Mouse (Mus musculus) lung, embryonic 15.5 days (tissue): ENCODE measurements at regions not wholly inside any gene's neighbourhood (a gene's known extent, or its start where the extent isn't known, plus 50 kb on each side); places are given as distances from the start of the nearest gene placed in this dataset.

Experiments
- ATAC-seq: fragments of 200-750 bp; cut with Nextera tagmentation; 2 replicates; pipeline ENCODE4 v1.8.0; 2017; ENCODE audit warnings: moderate number of reproducible peaks, borderline replicate concordance; ENCODE audit not compliant: low FRiP score, low TSS enrichment; ENCODE audit errors: extremely low read depth
- H3K27ac ChIP-seq: fragments of 300-500 bp; sonication (generic); 2 replicates; pipeline ENCODE4 v1.5.1; 2015; ENCODE audit warnings: moderate library complexity, mild to moderate bottlenecking, inconsistent platforms
- H3K27me3 ChIP-seq: fragments of 300-500 bp; sonication (generic); 2 replicates; pipeline ENCODE4 v1.6.1; 2015; ENCODE audit warnings: inconsistent platforms
- H3K36me3 ChIP-seq: fragments of 300-500 bp; sonication (generic); 2 replicates; pipeline ENCODE4 v1.6.1; 2015; ENCODE audit warnings: inconsistent platforms
- H3K4me1 ChIP-seq: fragments of 300-500 bp; sonication (generic); 2 replicates; pipeline ENCODE4 v1.6.1; 2015; ENCODE audit warnings: inconsistent platforms
- H3K4me2 ChIP-seq: fragments of 300-500 bp; sonication (generic); 2 replicates; pipeline ENCODE4 v1.6.1; 2015; ENCODE audit warnings: inconsistent platforms, mild to moderate bottlenecking, moderate library complexity
- H3K4me3 ChIP-seq: fragments of 300-500 bp; sonication (generic); 2 replicates; pipeline ENCODE4 v1.5.1; 2015; ENCODE audit warnings: mild to moderate bottlenecking, inconsistent platforms
- H3K9ac ChIP-seq: fragments of 300-500 bp; sonication (generic); 2 replicates; pipeline ENCODE4 v1.6.1; 2015; ENCODE audit warnings: inconsistent platforms
- H3K9me3 ChIP-seq: fragments of 300-500 bp; sonication (generic); 2 replicates; pipeline ENCODE4 v1.6.1; 2016; ENCODE audit warnings: inconsistent platforms
- WGBS: fragments of 180-500 bp; shearing (Covaris S2); methylation state at CpG from one replicate; pipeline ENCODE4 v1.1.7; 2015; 5-methylcytosine and 5-hydroxymethylcytosine counted together

GRCm38 (mm10) chr9:68072624-68073023, 232.4 kb downstream of the Vps13c start:
- no peak overlapping the region for H3K9ac ChIP-seq
- no peaks in the 10 kb centered on the region for H3K36me3 ChIP-seq
- H3K4me2 ChIP-seq, result no peak overlapping the region
- no peak overlapping the region for H3K27ac ChIP-seq
- ATAC-seq, result no peak
- H3K4me3 ChIP-seq, result no peak overlapping the region
- no peaks in the 10 kb centered on the region for H3K4me1 ChIP-seq
- 89% methylated on average over 4 of the region's 4 CpGs for WGBS
- H3K9me3 ChIP-seq, result no peaks in the 10 kb centered on the region
- H3K27me3 ChIP-seq, result no peaks in the 10 kb centered on the region

- no peaks in the 10 kb centered on the region for H3K9me3 ChIP-seq
- no peaks in the 10 kb centered on the region for H3K4me1 ChIP-seq
- H3K27me3 ChIP-seq, result no peaks in the 10 kb centered on the region
- H3K36me3 ChIP-seq, result no peaks in the 10 kb centered on the region
- H3K4me2 ChIP-seq, result no peak overlapping the region
- no peak overlapping the region for H3K9ac ChIP-seq
- no peak overlapping the region for H3K4me3 ChIP-seq
- no peak for ATAC-seq
- H3K27ac ChIP-seq, result no peak overlapping the region
- WGBS, result 66% methylated on average over 2 of the region's 2 CpGs
Observed at GRCm38 (mm10) chr9:68077329-68077728, 237.1 kb downstream of the Vps13c start.

- Histone ChIP-seq H3K27me3 (no peaks in the 10 kb centered on the region), H3K36me3 (no peaks in the 10 kb centered on the region), H3K4me3 (no peak overlapping the region), H3K4me2 (no peak overlapping the region), H3K4me1 (no peaks in the 10 kb centered on the region), H3K9me3 (no peaks in the 10 kb centered on the region), H3K9ac (no peak overlapping the region), H3K27ac (no peak overlapping the region)
- ATAC-seq, result no peak
- WGBS, result 74% methylated on average over 4 of the region's 4 CpGs
Observed at GRCm38 (mm10) chr9:68083341-68083740, 243.1 kb downstream of the Vps13c start.

- Histone ChIP-seq H3K36me3 (no peaks in the 10 kb centered on the region), H3K4me3 (no peak overlapping the region), H3K27ac (no peak overlapping the region), H3K4me2 (no peak overlapping the region), H3K27me3 (no peaks in the 10 kb centered on the region), H3K9ac (no peak overlapping the region), H3K9me3 (no peaks in the 10 kb centered on the region), H3K4me1 (no peaks in the 10 kb centered on the region)
- no peak for ATAC-seq
- WGBS, result 59% methylated on average over 4 of the region's 4 CpGs
Observed at GRCm38 (mm10) chr9:68084966-68085365, 244.8 kb downstream of the Vps13c start.

GRCm38 (mm10) chr9:68094561-68094960, 254.4 kb downstream of the Vps13c start:
- H3K27me3 ChIP-seq, result no peaks in the 10 kb centered on the region
- no peak overlapping the region for H3K4me3 ChIP-seq
- H3K27ac ChIP-seq, result no peak overlapping the region
- no peaks in the 10 kb centered on the region for H3K9me3 ChIP-seq
- H3K4me2 ChIP-seq, result no peak overlapping the region
- no peaks in the 10 kb centered on the region for H3K4me1 ChIP-seq
- 69% methylated on average over 5 of the region's 5 CpGs for WGBS
- no peak overlapping the region for H3K9ac ChIP-seq
- no peak for ATAC-seq
- no peaks in the 10 kb centered on the region for H3K36me3 ChIP-seq

GRCm38 (mm10) chr9:68109841-68110240, 269.6 kb downstream of the Vps13c start:
- Histone ChIP-seq H3K27ac (no peak overlapping the region), H3K4me3 (no peak overlapping the region), H3K9me3 (no peaks in the 10 kb centered on the region), H3K9ac (no peak overlapping the region), H3K36me3 (no peaks in the 10 kb centered on the region), H3K27me3 (no peaks in the 10 kb centered on the region), H3K4me1 (no peaks in the 10 kb centered on the region), H3K4me2 (no peak overlapping the region)
- WGBS, result 72% methylated on average over 9 of the region's 9 CpGs
- no peak for ATAC-seq

GRCm38 (mm10) chr9:68115151-68115690, 275.0 kb downstream of the Vps13c start:
- WGBS, result 82% methylated on average over 10 of the region's 10 CpGs

GRCm38 (mm10) chr9:68116221-68116741, 276.1 kb downstream of the Vps13c start:
- 65% methylated on average over 10 of the region's 10 CpGs for WGBS
- Histone ChIP-seq H3K36me3 (no peaks in the 10 kb centered on the region), H3K4me2 (no peak overlapping the region), H3K27ac (no peak overlapping the region), H3K4me3 (no peak overlapping the region), H3K27me3 (no peaks in the 10 kb centered on the region), H3K4me1 (no peaks in the 10 kb centered on the region), H3K9ac (no peak overlapping the region), H3K9me3 (no peaks in the 10 kb centered on the region)
- no peak for ATAC-seq

More at GRCm38 (mm10) chr9:68115151-68115690, 275.0 kb downstream of the Vps13c start:
- no peak overlapping the region for H3K4me2 ChIP-seq
- H3K27ac ChIP-seq, result no peak overlapping the region
- H3K36me3 ChIP-seq, result no peaks in the 10 kb centered on the region
- H3K27me3 ChIP-seq, result no peaks in the 10 kb centered on the region
- no peak overlapping the region for H3K9ac ChIP-seq
- ATAC-seq, result no peak
- H3K4me3 ChIP-seq, result no peak overlapping the region
- no peaks in the 10 kb centered on the region for H3K9me3 ChIP-seq
- H3K4me1 ChIP-seq, result no peaks in the 10 kb centered on the region

GRCm38 (mm10) chr9:68118266-68118665, 278.1 kb downstream of the Vps13c start:
- no peaks in the 10 kb centered on the region for H3K9me3 ChIP-seq

GRCm38 (mm10) chr9:68122266-68122665, 282.1 kb downstream of the Vps13c start:
- Histone ChIP-seq H3K36me3 (no peaks in the 10 kb centered on the region), H3K9ac (no peak overlapping the region), H3K4me3 (no peak overlapping the region), H3K4me2 (no peak overlapping the region), H3K27ac (no peak overlapping the region), H3K27me3 (no peaks in the 10 kb centered on the region), H3K9me3 (no peaks in the 10 kb centered on the region), H3K4me1 (no peaks in the 10 kb centered on the region)
- WGBS, result 33% methylated on average over 3 of the region's 3 CpGs
- no peak for ATAC-seq

More at GRCm38 (mm10) chr9:68118266-68118665, 278.1 kb downstream of the Vps13c start:
- Histone ChIP-seq H3K4me2 (no peak overlapping the region), H3K27ac (no peak overlapping the region), H3K4me1 (no peaks in the 10 kb centered on the region), H3K27me3 (no peaks in the 10 kb centered on the region), H3K36me3 (no peaks in the 10 kb centered on the region), H3K4me3 (no peak overlapping the region), H3K9ac (no peak overlapping the region)
- 53% methylated on average over 2 of the region's 2 CpGs for WGBS
- no peak for ATAC-seq

GRCm38 (mm10) chr9:68131263-68131662, 291.1 kb downstream of the Vps13c start:
- H3K4me1 ChIP-seq, result no peaks in the 10 kb centered on the region
- no peaks in the 10 kb centered on the region for H3K27me3 ChIP-seq
- H3K27ac ChIP-seq, result peak overlapping the region; percentile 54
- no peak overlapping the region for H3K4me2 ChIP-seq
- peak; percentile 72; the same call in 1 of the 2 replicates for ATAC-seq
- no peak overlapping the region for H3K9ac ChIP-seq
- no peak overlapping the region for H3K4me3 ChIP-seq
- no peaks in the 10 kb centered on the region for H3K36me3 ChIP-seq
- no peaks in the 10 kb centered on the region for H3K9me3 ChIP-seq

- Histone ChIP-seq H3K9me3 (no peaks in the 10 kb centered on the region), H3K36me3 (no peaks in the 10 kb centered on the region), H3K4me2 (no peak overlapping the region), H3K27ac (no peak overlapping the region), H3K4me1 (no peaks in the 10 kb centered on the region), H3K4me3 (no peak overlapping the region), H3K27me3 (no peaks in the 10 kb centered on the region), H3K9ac (no peak overlapping the region)
- WGBS, result 67% methylated on average over 2 of the region's 2 CpGs
- ATAC-seq, result no peak
Observed at GRCm38 (mm10) chr9:68135446-68136050, 295.4 kb downstream of the Vps13c start.
